Mouse (Mus musculus) c-Kit-positive CD71-positive TER-119-positive erythroid progenitor cells, embryonic 14.5 days (primary cell): ENCODE measurements at regions not wholly inside any gene's neighbourhood (a gene's known extent, or its start where the extent isn't known, plus 50 kb on each side); places are given as distances from the start of the nearest gene placed in this dataset.
"Not testable (repeated sequence)": the region's sequence is repeated elsewhere in the genome, so short reads cannot be mapped to it uniquely, and the experiment has no call there.

ENCODE experiments used
- DNase-seq: peaks from one replicate; pipeline ENCODE4 v3.0.0-alpha.2; 2013; ENCODE audit warnings: low spot score

DNA sequence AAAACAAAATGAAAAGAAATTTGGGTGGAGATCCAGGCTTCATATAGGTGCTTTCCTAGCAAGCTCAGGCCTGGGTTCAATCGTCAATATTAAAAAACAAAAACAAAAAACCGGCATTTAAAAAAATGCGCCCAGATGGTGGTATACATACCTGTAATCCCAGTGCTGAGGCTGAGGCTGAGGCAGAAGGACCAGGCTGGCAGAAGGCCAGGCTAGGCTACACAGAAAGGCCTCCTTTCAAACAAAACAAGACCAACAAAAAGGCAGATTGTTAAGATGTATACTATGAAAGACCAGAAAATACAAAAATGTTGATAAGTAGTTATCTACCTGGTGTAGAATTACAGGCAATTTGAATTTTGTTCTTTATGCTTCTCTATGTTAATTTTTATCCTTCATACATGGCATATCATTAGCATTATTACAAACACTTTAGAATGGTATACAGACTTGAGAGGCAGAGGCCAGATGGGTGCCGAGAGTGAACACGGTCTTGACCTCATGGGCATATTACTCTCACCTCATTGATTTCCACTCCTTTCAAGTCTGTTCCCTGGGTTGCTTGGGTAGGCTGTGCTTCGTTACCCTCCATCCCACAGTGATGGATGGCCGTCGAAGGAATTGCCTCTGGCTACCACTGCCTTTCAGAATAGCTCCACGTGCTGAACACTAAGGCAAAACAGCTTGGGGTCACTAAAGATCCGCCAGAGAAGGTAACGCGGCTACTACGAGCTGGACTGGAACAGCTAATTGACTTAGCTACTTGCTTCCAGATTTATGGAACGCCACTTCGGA is 339.6 kb upstream of the Gm6657 start:
- DNase-seq = no peak

DNA sequence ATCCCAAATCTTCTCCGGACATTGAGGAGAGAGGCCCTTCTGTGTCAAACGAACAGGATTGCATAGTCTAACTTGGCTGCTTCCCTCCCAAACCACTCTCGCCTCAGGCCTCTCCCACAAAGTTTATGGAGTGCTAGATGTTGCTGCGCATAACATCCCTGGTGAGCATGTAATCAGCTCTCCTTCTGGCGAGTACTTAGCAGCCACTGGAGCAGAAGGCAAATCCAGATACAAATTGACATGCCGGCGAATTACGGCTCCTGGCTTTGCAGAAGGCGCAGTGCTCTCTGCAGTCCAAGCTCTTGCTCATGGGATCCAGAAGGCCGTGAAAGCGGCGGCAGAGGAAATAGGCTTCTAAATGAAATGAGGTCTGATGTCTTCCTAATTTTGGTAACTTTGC is 338.2 kb upstream of the Gm6657 start:
- no peak for DNase-seq

DNA sequence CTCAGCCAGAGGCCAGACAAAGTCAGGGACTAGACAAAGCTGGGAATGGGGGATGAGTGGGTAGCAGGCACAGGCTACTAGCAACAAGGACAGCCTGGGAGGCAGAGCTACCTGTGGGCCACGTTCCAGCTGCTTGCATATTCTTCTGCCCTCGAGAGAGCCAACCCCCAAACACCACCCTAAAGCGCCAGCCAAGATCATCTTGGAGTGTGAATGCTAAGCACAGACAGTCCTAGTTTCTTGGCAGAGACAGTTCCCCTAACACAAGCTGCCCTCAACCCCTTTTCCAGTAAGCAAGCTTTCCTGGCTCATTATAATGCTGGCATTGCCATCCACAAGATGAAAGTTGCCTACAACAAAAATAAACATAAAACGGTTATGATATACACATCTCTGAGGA is 336.8 kb upstream of the Gm6657 start:
- no peak for DNase-seq

DNA sequence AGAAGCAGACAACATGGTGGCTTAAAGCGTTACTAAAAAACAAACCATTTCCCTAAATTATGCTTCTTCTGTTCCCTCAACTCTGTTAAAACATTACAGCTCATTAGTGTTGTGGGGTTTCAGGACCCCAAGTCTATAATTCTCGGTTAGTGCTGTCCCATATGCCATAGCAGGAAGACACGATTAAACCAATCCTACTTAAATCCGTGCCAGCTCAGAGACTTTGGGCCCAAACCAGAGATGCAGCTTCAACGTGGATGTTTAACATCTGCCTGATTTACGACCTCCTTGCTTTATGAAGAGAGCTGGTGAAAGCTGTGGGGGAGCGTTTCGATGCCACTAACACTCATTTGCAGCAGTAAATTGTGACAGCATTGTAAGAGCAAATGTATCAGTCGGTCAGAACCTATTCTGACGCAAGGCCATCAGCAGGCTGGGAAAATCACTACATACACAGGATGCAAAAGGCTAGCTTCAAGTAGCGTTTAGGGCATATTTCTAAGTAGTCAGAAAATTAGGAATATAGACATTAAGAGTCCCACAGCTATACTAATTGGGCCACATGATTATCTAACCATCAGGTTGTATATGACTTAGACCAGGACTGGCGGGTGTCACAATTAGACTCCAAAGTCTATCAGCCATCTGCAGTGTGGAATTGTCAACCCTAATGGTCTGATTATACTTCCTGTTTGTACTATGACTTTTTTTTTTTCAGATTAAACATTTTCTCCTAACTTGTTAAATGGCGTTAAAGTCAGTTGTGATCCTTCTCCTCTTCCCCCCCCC is 333.1 kb upstream of the Gm6657 start:
- no peak for DNase-seq

DNA sequence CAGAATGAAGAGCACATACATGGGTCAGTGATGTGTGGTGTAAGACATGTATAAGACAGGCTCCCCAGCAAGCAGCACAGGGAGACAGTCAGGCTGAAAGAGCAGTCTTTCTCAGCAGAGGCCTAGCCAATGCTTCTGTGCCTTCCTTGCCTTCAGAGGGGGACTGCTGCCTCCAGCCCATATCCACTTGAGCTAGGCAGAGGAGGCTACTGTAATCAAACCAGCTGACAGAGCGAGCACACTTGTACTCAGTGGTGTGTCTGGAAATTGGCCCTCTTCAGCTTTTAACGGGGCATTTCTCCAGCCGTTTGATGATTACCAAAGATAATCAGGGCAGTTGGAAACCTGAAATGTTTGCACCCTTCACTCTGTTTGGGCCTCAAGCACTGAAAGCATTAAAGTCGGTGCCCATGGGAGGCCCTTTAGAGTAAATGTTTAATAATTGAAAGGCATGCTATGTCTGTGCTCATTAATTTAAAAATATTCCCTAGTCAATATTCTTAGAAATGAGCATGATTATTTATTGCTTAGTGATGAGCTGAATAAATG is 326.0 kb upstream of the Gm6657 start:
- DNase-seq = no peak

DNA sequence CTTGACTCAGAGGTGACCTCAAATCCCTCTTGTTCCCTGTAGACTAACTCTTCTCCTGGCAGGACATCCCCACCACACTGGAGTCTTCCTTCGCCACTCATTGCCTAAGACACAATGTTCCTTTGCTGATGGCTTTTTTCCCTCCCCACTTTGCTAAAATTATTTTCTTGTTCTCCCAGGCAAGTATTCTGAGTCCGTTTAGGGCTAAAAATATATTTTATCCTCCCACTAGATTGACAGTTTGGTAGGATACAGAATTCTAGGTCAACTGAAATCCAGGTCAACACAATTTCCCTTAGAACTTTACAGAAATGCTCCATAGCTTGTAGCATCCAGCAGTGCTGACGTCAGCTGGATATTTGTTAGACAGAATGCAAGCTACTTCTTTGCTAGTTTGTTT is 324.7 kb upstream of the Gm6657 start:
- DNase-seq = no peak

DNA sequence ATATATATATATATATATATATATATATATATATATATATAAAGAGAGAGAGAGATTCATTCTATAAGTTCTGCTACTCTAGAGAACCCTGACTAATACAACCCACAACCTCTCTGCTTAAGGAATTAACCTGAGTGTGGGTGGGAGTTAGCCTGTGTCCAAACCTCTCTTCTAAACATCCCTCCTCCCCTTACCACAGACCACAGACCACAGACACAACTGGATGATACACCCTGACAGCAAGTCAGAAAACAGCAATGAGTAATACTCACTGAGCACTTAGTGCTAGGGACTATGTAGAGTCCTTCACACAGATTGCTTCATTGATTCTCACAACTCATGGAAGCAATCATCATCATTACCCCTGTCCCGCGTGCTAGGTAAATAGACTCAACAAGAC is 306.7 kb upstream of the Gm6657 start:
- no peak for DNase-seq

DNA sequence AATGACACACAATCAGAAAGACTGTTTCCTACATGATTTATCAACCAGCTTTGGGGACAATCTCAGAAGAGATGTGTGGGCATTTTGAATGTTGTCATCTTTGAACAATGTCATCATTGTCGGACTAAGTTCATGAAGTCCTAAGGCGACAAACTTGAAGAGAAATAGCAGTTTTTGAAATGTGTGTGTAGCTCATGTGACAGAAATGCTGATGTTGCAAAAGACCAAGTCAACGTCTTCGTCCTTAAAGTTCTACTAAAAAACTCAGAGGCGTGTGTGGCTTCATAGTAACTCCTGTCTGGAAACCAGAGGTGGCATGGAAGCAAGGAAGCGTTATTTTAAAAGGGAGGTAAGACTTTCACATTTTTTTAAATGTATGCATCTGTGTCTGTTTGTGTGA is 302.6 kb upstream of the Gm6657 start:
- no peak for DNase-seq

DNA sequence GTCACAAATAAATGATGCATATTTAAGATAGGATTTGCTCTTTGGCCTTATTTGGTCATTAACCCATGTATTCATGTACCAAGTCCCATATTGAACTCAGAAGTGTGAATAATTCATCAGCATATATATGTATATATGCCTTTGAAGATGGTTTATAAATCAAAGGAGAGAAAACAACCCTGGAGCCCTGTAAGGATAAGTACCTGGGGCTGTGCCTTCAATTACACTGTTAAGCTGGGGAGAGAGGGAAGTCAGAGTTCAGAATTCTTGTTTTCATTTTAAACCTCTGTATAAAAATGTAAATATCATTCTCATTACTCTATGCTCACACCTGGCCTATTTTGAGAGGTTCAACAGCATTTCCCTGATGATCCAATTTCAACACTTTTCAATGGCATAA is 299.8 kb upstream of the Gm6657 start:
- DNase-seq = no peak

DNA sequence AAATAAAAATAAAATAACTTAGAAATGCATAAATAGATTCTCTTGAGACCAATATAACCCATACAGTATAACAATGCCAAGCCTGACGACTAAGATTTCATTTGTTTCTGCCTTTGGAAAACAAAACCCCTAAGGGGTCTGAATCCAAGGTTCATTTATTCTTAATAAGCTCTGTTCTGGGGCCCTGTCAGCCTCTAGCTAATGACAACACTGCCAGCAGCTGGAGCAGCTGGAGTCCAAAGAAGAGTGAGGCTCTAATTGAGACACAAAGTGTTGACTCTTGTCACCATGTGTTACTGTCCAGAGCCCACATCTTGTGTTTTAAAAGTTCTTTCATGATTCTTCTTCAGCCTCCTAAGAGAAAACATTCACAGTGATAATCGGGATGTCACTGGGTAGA is 298.5 kb upstream of the Gm6657 start:
- DNase-seq = no peak

DNA sequence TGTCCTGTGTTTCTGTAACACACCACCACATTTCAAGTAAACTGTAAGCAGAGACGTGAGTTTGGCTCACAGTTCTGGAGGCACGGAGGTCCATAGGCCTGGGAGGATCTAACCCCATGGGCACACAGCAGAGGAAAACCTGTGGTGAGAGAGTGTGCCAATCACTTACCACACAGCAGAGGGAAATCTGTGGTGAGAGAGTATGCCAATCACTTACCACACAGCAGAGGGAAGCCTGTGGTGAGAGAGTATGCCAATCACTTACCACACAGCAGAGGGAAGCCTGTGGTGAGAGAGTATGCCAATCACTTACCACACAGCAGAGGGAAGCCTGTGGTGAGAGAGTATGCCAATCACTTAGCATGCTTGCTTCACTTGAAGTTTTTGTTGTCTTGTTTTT is 295.1 kb upstream of the Gm6657 start:
- not testable (repeated sequence) for DNase-seq

DNA sequence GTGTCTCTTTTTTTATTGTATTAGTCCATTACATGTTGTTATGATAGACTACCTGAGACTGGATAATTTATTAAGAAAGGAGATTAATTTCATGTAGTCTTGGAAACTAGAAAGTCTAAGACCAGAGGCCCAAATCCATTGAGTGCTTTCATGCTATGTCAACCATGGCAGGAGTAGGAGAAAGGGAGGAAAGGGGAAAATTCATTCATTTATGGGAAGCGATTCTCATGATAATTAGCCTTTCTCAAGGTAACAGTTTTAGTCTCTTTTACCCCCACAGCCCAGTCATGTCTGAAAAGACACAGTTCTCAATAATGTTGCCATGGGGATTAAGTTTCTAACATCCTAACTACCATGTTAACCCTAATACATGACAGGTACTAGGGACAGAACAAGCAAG is 292.8 kb upstream of the Gm6657 start:
- no peak for DNase-seq

DNA sequence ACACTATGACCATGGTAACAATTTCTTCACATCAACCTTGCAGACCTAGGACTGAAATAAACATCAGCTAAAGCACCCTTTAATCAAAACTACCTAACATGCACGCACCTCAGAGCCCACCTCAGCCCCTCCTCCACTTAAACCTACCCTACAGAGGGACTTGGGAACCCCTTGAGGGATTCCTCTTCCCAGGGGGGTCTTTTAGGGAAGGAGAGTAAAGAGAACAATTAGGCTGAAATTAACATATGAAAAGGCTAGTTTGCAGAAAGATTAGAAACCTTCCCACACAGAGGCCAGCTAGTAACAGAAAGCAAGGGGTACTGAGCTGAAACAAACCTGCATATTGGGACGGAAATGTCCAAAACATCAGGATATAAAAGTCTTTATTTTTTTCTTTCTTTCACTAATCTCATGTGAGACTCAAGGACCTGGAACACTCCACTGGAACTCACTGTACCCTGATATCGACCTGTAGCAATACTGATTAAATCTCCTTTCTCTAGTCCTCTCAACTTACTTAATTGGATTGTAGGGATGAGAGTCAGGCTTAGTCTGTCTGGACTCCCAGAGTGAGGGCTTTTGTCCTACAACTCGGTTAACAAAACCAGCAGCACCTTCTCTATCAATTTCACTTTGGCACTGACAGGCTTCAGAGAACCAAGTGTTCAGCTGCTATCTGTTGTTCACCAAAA is 281.0 kb upstream of the Gm6657 start:
- DNase-seq = no peak

DNA sequence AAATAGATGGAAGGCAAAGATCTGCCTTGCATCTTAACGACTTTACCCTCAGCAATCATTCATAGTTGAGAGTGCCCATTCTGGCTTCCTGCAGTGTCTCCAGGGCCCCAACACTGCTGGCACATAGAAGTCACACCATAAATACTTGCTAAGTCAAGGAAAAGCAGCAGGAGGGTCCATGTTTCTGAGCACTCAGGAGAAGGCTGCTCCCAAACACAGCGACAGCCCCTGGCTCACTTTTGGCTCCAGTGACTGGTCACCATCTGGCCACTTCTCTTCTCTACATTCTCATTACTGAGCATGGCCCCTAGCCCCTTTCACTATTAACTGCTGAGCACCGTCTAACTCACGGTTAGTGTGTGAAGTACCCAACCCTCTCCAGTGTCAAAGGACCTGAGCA is 265.3 kb upstream of the Gm6657 start:
- DNase-seq = no peak

DNA sequence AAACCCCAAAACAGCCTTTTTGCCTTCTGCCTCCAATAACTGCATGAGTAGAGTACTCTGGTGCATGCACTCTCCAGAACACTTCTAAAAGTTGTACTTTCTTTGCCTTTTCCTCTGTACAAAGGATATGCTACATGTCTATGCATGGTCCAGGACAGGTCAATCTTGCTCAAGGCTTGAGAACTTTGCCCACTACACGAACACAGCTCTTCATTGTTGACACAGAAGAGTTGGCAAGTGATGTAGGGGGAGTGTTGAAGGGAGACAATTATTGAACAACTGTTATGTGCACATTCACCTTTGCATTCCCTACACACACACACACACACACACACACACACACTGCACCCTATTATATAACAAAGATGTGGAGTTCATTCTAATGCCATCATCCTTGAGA is 264.5 kb upstream of the Gm6657 start:
- no peak for DNase-seq

DNA sequence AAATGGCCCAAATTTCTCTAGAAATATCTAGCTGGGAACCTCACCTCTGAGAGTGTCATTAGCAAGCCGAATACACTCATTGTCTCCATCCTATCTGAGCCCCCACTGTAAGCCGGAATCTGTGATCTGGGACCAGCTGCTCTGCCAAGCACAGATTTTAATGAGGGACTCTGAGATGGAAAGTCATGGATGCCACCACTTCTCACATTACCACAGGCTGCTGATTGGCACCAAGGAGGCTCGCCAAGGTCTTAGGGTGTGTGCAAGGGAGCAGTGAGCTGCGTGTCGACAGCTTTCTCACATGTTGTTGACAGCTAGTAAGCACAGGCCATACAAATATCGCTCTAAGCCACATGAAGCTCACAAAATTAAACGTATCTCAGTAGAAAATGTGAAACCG is 250.1 kb upstream of the Gm6657 start:
- DNase-seq = no peak

DNA sequence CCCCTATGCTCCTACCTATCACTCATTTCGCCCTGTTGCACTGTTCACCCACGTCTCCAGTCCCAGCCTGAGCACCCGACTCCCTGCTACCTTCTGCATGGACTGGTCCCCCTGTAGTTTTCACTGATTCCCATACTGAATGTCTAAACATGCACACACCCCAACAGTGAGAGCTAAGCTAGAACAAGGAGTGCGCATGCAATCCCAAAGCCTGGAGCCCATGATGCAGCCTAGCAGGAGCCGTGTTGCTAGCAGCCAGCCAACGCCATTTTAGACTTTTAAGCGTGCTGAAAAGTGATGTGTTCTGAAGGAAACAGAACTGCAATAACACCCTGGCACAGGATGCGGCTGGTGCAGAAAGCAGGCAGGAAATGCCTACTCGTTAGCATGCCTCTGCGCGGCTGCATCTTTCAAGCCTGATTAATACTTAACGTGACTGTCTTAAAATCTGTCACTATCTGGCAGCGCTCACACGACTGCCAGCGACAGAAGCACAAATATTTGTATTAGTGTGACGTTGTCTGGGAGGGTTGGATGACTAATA is 244.5 kb upstream of the Gm6657 start:
- DNase-seq = no peak

DNA sequence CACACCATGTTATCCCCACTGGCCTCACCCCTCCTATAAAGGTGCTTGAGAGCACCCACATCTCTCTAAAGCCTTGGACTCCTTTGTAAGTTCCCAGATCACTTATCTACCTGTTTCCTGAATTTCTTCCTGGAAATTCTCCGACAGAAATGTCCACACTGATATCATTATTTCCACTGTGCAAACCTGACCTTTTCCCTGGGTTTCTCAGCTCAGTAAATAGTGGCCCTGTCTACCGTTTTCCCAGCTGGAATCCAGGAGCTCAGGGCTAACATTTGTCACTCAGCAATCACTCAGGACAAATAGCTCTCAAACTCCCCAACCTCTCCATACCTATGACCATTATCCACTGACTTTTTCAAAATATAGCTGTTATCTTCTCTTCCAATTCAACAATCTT is 241.6 kb upstream of the Gm6657 start:
- no peak for DNase-seq

DNA sequence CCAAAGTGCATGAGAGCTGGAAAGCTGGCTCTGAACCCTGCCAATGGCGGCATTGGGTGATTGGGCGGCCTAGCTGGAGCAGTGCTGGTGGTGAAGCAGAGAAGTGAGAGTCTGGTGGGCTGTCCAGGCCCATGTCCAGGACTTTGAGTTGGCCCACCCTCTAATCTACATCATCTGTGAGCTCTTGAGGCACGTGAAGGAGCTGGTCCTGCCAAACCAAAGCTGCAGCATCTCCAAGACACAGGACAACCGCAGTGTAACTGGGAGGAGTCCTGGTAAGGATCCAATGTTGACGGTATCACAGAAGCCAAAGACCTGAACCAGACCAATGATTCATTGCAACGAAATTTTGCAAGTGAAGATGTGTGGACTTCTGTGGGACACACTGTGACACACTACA is 231.4 kb upstream of the Gm6657 start:
- DNase-seq = no peak

DNA sequence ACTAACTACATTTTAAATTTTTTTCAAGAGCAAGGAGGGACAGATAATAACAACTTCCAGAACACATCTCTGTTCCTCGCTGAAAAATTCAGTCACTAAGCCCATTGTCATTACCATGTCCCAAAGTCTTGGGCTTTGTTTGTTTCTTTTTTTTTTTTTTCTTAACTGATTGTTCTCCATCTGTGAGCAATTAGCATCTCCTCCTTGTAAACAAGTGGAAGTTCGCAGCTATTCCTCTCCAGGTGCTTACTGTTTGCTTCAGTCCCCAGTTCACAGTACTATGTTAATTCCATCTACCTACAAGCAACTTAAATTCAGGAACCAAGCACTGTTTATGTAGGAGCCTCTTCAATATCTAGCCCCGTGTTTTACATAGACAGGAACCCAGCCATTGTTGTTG is 225.5 kb upstream of the Gm6657 start:
- DNase-seq = no peak

DNA sequence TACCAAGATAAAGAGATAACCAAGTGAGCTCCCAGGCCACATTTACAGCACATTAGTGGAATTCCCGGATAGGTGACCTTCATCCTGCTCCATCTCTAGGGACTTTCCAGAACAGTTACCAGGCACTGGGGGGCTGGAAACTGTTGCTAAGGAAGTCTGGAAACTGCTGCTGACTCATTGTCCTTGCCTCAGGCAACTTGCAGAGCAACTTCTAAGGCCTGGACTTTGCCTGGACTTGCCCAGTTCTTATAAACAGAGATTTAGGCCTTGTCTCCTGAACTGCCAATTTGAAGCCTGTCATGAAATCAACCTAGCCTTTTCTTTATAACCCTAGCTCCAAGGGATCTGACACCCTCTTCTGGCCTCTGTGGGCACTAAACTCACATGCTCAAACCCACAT is 224.0 kb upstream of the Gm6657 start:
- DNase-seq = no peak

DNA sequence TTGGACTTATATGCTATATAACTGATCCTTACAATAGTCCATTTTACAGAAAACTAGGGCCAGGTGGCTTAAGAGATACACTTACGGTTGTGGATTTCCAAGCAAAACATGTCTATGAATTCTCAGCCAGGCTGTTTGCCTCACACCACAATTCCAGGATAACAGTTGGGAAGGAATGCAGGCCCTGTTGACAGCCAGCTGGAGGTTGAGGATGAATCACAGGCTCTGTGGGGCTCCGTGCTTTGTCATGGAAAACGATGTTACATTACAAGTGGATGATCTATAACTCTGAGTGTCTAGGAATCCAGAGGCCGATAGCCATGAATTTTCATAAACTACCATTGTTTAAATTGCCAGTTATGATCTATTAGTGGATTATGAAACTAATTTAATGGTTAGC is 221.9 kb upstream of the Gm6657 start:
- no peak for DNase-seq

DNA sequence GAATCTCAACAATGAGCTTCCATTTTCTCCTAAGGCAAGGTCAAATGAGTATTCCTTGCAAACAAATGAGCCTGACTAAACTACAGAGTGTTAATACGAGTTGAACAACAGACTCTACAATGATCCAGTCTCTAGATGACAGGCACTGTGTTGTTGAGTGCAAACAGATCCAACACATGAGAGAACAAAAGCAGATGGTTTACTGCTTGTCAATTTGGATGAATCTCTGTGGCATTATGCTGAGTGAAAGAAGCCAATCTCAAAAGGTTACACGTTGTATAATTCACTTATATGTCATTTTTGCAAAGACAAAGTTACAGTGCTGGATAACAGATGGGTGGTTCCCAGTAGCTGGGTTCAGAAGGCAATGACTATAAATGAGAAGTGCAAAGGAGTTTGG is 217.1 kb upstream of the Gm6657 start:
- DNase-seq = no peak
